Mouse (Mus musculus): ENCODE results near the gene Rbpj. TPM values are rescaled to one million over a fixed set of nuclear protein-coding genes. Genes with fewer than 3 reads are reported as not detected.

Gene Rbpj
- polyA plus RNA-seq, 1 experiment = 22.1 TPM

DNA sequence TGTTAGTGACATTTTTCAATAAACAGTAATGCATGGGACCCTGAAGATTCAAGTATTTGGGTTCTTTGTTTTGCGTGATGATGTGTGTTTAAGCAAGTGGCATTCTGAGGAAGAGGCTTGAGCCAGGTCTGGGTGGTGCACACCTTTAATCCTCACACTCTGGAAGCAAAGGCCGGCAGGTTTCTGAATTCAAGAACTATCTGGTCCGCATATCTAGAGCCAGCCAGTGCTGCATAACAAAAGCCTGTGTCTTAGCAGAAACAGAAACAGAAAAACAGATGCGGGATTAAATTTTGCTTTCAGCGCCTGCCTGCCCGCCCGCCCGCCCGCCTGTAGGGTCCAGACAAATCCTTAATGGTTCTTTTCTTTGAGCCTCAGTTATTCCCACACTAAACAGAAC is 1.6 kb downstream of the Rbpj start:
- no peak overlapping the region for H3K4me3 ChIP-seq (ENCODE audit: insufficient read depth, low read length)
- TF ChIP-seq POLR2A (IDR thresholded peaks at IDR 0.05; ENCODE audit: extremely low read depth, insufficient read depth, low read length) (no peak), CTCF (IDR thresholded peaks at IDR 0.05; ENCODE audit: extremely low read depth, insufficient read depth, low read length) (no peak)
- no peak overlapping the region for H3K27ac ChIP-seq (ENCODE audit: insufficient read depth, low read length)
- no peaks in the 10 kb centered on the region for H3K4me1 ChIP-seq (ENCODE audit: control insufficient read depth, insufficient read depth, low read length)

DNA sequence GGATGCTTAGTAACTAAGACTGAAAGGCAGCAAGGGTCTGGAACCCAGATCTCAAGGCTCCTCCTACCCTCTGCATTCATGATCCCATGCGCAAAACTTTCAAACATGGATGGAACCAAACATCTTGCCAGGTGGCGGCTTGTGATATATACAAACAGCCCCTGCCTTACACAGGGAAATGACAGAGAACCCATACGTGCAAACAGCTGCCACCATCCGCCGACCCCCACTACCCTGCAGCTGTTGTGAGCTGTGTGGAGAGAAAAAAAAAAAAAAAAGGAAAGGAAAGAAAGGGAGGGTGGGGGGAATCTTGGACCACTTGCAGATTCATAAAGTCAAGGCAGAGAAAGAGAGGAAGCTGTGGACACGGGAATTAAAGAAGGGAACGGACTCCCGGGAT is 2.4 kb downstream of the Rbpj start:
- no peaks in the 10 kb centered on the region for H3K4me1 ChIP-seq (ENCODE audit: control insufficient read depth, insufficient read depth, low read length)
- no peak for TF ChIP-seq CTCF (IDR thresholded peaks at IDR 0.05; ENCODE audit: extremely low read depth, insufficient read depth, low read length)
- no peak for TF ChIP-seq POLR2A (IDR thresholded peaks at IDR 0.05; ENCODE audit: extremely low read depth, insufficient read depth, low read length)
- no peak overlapping the region for H3K4me3 ChIP-seq (ENCODE audit: insufficient read depth, low read length)
- no peak overlapping the region for H3K27ac ChIP-seq (ENCODE audit: insufficient read depth, low read length)

DNA sequence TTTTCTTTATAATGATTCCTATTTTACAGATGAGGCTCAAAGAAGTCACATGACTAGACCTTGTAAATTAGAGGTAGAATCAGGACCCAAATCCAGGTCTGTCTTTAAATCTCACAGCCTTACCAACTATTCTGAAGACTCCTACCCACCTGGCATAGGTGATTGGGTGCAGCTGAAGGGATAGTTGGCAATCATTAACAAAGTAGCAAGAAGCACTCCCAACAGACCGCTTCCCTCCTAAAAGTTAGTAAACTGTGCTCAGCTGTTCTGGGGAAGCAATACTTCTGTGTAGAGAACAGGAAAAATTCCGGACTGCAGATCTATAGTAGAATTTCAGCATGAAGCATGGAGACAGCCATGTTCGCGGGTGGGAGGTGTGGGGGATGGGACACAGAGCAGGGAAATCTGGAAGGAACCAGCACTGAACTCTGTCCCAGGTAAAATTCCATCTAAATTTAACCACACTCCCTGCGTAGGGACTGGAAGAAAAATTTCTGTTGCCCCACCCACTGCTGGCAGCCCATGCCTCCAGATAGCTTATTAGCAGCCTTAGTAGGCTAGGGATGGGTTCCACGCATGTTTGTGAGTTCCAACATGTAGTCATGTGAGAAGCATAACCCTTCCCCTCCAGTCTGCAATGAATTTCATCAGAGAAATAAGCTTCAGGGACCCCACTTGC is 3.3 kb downstream of the Rbpj start:
- no peaks in the 10 kb centered on the region for H3K4me1 ChIP-seq (ENCODE audit: control insufficient read depth, insufficient read depth, low read length)
- no peak for TF ChIP-seq POLR2A (IDR thresholded peaks at IDR 0.05; ENCODE audit: extremely low read depth, insufficient read depth, low read length)
- no peak for TF ChIP-seq CTCF (IDR thresholded peaks at IDR 0.05; ENCODE audit: extremely low read depth, insufficient read depth, low read length)
- H3K4me3 ChIP-seq (ENCODE audit: insufficient read depth, low read length) = no peak overlapping the region
- no peak overlapping the region for H3K27ac ChIP-seq (ENCODE audit: insufficient read depth, low read length)

DNA sequence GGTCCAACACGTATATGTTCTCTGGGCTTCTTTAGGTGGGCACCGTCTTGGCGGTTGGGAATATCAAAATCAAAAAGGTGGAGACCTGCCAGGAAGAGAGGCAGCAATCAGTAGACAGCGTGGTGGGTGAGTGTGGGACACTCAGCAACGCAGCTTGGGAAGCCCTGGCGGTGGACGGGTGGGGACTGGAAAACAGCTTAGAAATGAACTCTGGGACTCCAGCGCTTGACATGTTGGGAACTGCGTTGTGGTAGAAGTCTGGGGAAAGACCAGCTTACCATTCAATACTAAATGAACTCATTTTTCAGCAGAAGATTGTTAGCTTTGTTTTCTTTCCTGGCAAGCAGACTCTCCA is 3.8 kb downstream of the Rbpj start:
- TF ChIP-seq CTCF (IDR thresholded peaks at IDR 0.05; ENCODE audit: extremely low read depth, insufficient read depth, low read length) (no peak), POLR2A (IDR thresholded peaks at IDR 0.05; ENCODE audit: extremely low read depth, insufficient read depth, low read length) (no peak)
- Histone ChIP-seq H3K4me1 (ENCODE audit: control insufficient read depth, insufficient read depth, low read length) (no peaks in the 10 kb centered on the region), H3K4me3 (ENCODE audit: insufficient read depth, low read length) (no peak overlapping the region), H3K27ac (ENCODE audit: insufficient read depth, low read length) (no peak overlapping the region)

- no peak overlapping the region for H3K27ac ChIP-seq (ENCODE audit: insufficient read depth, low read length)
- no peaks in the 10 kb centered on the region for H3K4me1 ChIP-seq (ENCODE audit: control insufficient read depth, insufficient read depth, low read length)
- TF ChIP-seq CTCF (IDR thresholded peaks at IDR 0.05; ENCODE audit: extremely low read depth, insufficient read depth, low read length) (no peak), POLR2A (IDR thresholded peaks at IDR 0.05; ENCODE audit: extremely low read depth, insufficient read depth, low read length) (no peak)
- H3K4me3 ChIP-seq (ENCODE audit: insufficient read depth, low read length) = no peak overlapping the region
These were observed 4.5 kb downstream of the Rbpj start for GRCm38 (mm10) chr5:53470141-53471079.

GRCm38 (mm10) chr5:53472485-53472884 is 6.5 kb downstream of the Rbpj start:
- no peak overlapping the region for H3K27ac ChIP-seq (ENCODE audit: insufficient read depth, low read length)
- no peak for TF ChIP-seq CTCF (IDR thresholded peaks at IDR 0.05; ENCODE audit: extremely low read depth, insufficient read depth, low read length)
- TF ChIP-seq POLR2A (IDR thresholded peaks at IDR 0.05; ENCODE audit: extremely low read depth, insufficient read depth, low read length) = no peak
- no peak overlapping the region for H3K4me3 ChIP-seq (ENCODE audit: insufficient read depth, low read length)
- no peaks in the 10 kb centered on the region for H3K4me1 ChIP-seq (ENCODE audit: control insufficient read depth, insufficient read depth, low read length)

DNA sequence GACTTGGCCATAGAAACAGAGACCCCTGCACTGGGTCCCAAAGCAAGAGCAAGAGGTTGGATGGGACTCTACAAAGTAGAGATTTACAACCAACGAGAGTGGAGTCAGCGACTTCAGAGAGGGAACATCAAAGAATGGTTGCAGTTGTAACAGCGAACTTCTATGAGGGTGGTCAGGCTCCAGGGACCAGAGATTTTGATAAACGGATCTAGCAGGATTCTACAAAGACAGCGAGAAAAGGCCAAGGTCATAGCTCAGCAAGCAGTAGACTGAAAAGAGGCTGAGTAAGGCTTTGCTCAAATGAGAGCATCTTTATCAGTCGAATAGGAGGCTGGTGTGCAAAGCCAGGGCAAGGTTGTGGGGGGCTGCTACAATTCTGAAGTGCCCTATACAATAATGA is 13.2 kb downstream of the Rbpj start:
- H3K4me3 ChIP-seq (ENCODE audit: insufficient read depth, low read length) = no peak overlapping the region
- TF ChIP-seq CTCF (IDR thresholded peaks at IDR 0.05; ENCODE audit: extremely low read depth, insufficient read depth, low read length) (no peak), POLR2A (IDR thresholded peaks at IDR 0.05; ENCODE audit: extremely low read depth, insufficient read depth, low read length) (no peak)
- H3K4me1 ChIP-seq (ENCODE audit: control insufficient read depth, insufficient read depth, low read length) = no peaks in the 10 kb centered on the region
- H3K27ac ChIP-seq (ENCODE audit: insufficient read depth, low read length) = no peak overlapping the region

DNA sequence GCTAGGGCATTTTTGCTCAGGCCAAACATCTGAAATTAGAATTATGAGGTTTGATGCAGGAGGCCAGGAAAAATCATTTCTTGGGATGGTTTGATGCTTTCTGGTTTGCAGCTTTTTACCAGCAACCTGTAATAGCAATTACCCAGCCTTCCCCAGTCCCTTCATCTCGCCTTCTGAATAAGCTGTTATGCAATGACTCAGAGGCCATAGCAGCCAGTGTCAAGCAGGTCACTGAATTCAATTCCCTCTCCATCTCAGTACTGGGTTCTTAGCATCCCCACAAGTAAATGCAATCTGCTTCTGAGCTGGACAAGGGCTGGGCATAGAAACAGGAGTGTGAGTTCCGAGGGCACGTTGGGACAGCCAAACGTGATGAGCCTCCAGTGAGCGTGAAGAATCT is 13.9 kb downstream of the Rbpj start:
- no peak overlapping the region for H3K27ac ChIP-seq (ENCODE audit: insufficient read depth, low read length)
- no peak overlapping the region for H3K4me3 ChIP-seq (ENCODE audit: insufficient read depth, low read length)
- no peaks in the 10 kb centered on the region for H3K4me1 ChIP-seq (ENCODE audit: control insufficient read depth, insufficient read depth, low read length)
- no peak for TF ChIP-seq CTCF (IDR thresholded peaks at IDR 0.05; ENCODE audit: extremely low read depth, insufficient read depth, low read length)
- TF ChIP-seq POLR2A (IDR thresholded peaks at IDR 0.05; ENCODE audit: extremely low read depth, insufficient read depth, low read length) = no peak

GRCm38 (mm10) chr5:53481021-53481420 is 15.1 kb downstream of the Rbpj start:
- H3K4me3 ChIP-seq (ENCODE audit: insufficient read depth, low read length) = no peak overlapping the region
- H3K27ac ChIP-seq (ENCODE audit: insufficient read depth, low read length) = no peak overlapping the region
- TF ChIP-seq CTCF (IDR thresholded peaks at IDR 0.05; ENCODE audit: extremely low read depth, insufficient read depth, low read length) (no peak), POLR2A (IDR thresholded peaks at IDR 0.05; ENCODE audit: extremely low read depth, insufficient read depth, low read length) (no peak)
- H3K4me1 ChIP-seq (ENCODE audit: control insufficient read depth, insufficient read depth, low read length) = no peaks in the 10 kb centered on the region
